Mouse (Mus musculus) embryonic facial prominence, embryonic 11.5 days (tissue): ENCODE measurements around the gene Krtap19-5. TPM values are rescaled to one million over a fixed set of nuclear protein-coding genes. Genes with fewer than 3 reads are reported as not detected.

Experiments
- ATAC-seq: fragments of 200-750 bp; cut with Nextera tagmentation; replicated peaks from 2 replicates; pipeline ENCODE4 v1.8.0; 2017; ENCODE audit warnings: low read depth; ENCODE audit not compliant: insufficient number of reproducible peaks, low FRiP score, low TSS enrichment
- DNase-seq: peaks from one replicate; pipeline ENCODE4 v3.0.0-alpha.2; 2015; ENCODE audit warnings: low spot score
- H3K27ac ChIP-seq: fragments of 300-500 bp; sonication (generic); replicated peaks from 2 replicates; pipeline ENCODE4 v1.5.1; 2014; ENCODE audit warnings: mild to moderate bottlenecking, low read depth, low read length, control low read depth
- H3K27me3 ChIP-seq: fragments of 300-500 bp; sonication (generic); 2 replicates; pipeline ENCODE4 v1.6.1; 2014; ENCODE audit warnings: mild to moderate bottlenecking, low read length, moderate library complexity, mixed read lengths; ENCODE audit not compliant: control insufficient read depth, insufficient read depth
- H3K36me3 ChIP-seq: fragments of 300-500 bp; sonication (generic); replicated peaks from 2 replicates; pipeline ENCODE4 v1.6.1; 2014; ENCODE audit warnings: low read depth, mild to moderate bottlenecking, low read length, moderate library complexity, mixed read lengths; ENCODE audit not compliant: control insufficient read depth, insufficient read depth
- H3K4me1 ChIP-seq: fragments of 300-500 bp; sonication (generic); 2 replicates; pipeline ENCODE4 v1.6.1; 2014; ENCODE audit warnings: low read length, mixed read lengths; ENCODE audit not compliant: control insufficient read depth, insufficient read depth
- H3K4me2 ChIP-seq: fragments of 300-500 bp; sonication (generic); 2 replicates; pipeline ENCODE4 v1.6.1; 2014; ENCODE audit warnings: low read depth, mild to moderate bottlenecking, control low read depth, low read length, moderate library complexity
- H3K4me3 ChIP-seq: fragments of 300-500 bp; sonication (generic); 2 replicates; pipeline ENCODE4 v1.5.1; 2014; ENCODE audit warnings: low read depth, low read length, control low read depth
- H3K9ac ChIP-seq: fragments of 300-500 bp; sonication (generic); replicated peaks from 2 replicates; pipeline ENCODE4 v1.6.1; 2014; ENCODE audit warnings: mild to moderate bottlenecking, control low read depth, low read length
- H3K9me3 ChIP-seq: fragments of 300-500 bp; sonication (generic); replicated peaks from 2 replicates; pipeline ENCODE4 v1.6.1; 2016; ENCODE audit warnings: mild to moderate bottlenecking, low read length, inconsistent platforms, mixed read lengths; ENCODE audit not compliant: control insufficient read depth
- WGBS: fragments of 180-500 bp; shearing (Covaris S2); extraction: QIAGEN DNeasy Blood & Tissue Kit; methylation state at CpG from one replicate; pipeline ENCODE4 v1.1.7; 2014; 5-methylcytosine and 5-hydroxymethylcytosine counted together
- polyA plus RNA-seq: library from polyadenylated mRNA; unstranded; fragments of >200 nt; fragmentation: Nextera tagmentation; extraction: Ambion mirVana; gene quantifications from 2 replicates; pipeline ENCODE4 v1.2.1, GENCODE M21; 2014

The Krtap19-5 gene
- polyA plus RNA-seq, result not detected in 2 replicates

DNA sequence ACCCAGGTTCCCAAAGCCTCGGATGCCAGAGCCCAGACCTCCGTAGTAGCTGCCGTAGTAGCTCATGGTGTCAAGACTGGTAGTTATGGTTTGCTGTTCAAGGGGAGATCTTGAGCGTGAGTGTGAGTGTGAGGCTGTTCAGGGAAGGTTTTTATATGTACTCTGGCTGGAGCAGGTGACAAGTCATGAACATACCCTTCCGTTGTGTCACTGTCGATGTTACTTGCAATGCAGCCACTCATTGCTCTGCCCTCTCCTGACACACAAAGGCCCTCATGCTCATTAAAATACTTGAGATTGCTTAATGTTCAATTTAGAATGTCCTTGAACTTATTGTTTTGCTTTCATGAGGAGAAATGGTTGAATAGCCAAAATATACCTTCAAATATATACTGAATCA is at the start of gene Krtap19-5:
Krtap19-5 (minus strand) TSS at position 101 of the 400 bp plus-strand sequence.
- no peaks in the 10 kb centered on the region for H3K27me3 ChIP-seq

DNA sequence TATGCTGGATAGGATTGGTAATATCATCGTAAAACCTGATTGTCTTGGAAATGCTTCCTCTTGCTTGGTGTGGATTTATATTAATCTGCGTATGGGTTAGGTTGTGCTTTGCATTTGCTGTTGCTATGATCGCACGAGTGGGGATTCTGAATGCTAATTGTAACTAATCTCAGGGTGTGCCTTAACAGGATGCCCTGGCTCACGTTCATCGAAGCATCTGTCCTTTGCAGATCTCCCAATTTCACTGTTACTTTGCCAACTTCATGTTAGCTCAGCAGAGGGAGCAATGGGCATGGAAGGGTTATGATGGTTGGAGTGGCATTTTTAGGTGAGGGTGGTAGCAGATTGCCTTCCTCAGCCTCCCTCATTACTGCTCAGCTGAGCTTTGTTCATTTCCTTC is 44.8 kb upstream of the Krtap19-5 start:
- Histone ChIP-seq H3K9ac (no peak overlapping the region), H3K9me3 (no peaks in the 10 kb centered on the region), H3K27ac (no peak overlapping the region), H3K4me3 (no peak overlapping the region), H3K36me3 (no peaks in the 10 kb centered on the region), H3K4me2 (no peak overlapping the region), H3K27me3 (no peaks in the 10 kb centered on the region), H3K4me1 (no peaks in the 10 kb centered on the region)
- WGBS, result 87% methylated on average over 6 of the region's 6 CpGs
- ATAC-seq, result no peak
- DNase-seq, result no peak

More for the DNA sequence above, at the start of gene Krtap19-5:
- H3K4me2 ChIP-seq, result no peak within 1 kb of the TSS
- WGBS, result 94% methylated on average over 6 of the region's 6 CpGs
- H3K27ac ChIP-seq, result no peak within 1 kb of the TSS
- H3K4me1 ChIP-seq, result no peaks in the 10 kb centered on the region
- H3K9ac ChIP-seq, result no peak within 1 kb of the TSS
- H3K36me3 ChIP-seq, result no peaks in the 10 kb centered on the region
- no peak within 1 kb of the TSS for H3K4me3 ChIP-seq
- no peaks in the 10 kb centered on the region for H3K9me3 ChIP-seq
- ATAC-seq, result no peak
- no peak for DNase-seq

DNA sequence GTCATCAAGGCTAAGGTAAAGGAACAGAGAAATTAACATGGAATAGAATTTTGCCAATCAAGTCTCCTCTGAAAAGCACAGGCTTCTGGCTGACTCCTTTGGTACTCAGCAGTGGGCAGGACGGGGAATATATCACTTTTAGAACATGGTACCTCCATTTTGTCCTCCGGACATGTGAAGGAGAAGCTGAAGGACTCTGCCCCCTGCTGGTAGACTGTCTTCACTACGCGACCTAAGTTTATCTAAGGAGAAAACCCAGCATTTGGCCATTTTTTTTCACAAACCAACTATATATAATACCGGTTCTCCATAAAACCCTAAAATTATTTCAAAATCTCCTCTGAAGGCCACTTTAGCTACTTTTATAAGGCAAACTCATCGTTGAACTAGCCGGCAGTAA is 42.0 kb upstream of the Krtap19-5 start:
- Histone ChIP-seq H3K27me3 (no peaks in the 10 kb centered on the region), H3K36me3 (no peaks in the 10 kb centered on the region), H3K4me1 (no peaks in the 10 kb centered on the region), H3K4me2 (no peak overlapping the region), H3K4me3 (no peak overlapping the region), H3K27ac (no peak overlapping the region), H3K9ac (no peak overlapping the region), H3K9me3 (no peaks in the 10 kb centered on the region)
- WGBS, result 73% methylated on average over 7 of the region's 7 CpGs
- peak; percentile 66 for DNase-seq
- ATAC-seq, result no peak

DNA sequence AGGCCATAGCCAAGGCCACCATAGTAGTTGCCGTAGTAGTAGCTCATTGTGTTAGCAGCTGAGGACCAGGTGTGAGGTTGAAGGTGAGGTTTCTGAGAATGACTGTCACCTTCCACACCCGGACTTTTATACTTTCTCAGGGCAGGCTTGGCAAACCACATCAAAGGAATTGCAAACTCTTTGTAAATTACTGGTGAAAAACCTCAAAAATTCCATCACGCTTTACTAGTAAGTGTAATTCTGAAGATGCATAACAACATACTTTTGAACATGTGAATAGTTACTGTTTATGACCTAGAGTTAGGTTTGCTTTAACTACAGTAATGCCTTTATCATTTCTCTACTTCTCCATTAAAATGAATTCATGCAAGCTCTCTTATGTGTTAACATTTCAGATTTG is 35.9 kb upstream of the Krtap19-5 start, which contains the start of gene Krtap19-9b:
Krtap19-9b (minus strand) TSS at position 101 of the 400 bp plus-strand sequence.
- Histone ChIP-seq H3K9ac (no peak within 1 kb of the TSS), H3K9me3 (no peaks in the 10 kb centered on the region), H3K4me2 (no peak within 1 kb of the TSS), H3K4me3 (no peak within 1 kb of the TSS), H3K4me1 (no peaks in the 10 kb centered on the region), H3K27ac (no peak within 1 kb of the TSS), H3K27me3 (no peaks in the 10 kb centered on the region), H3K36me3 (no peaks in the 10 kb centered on the region)
- WGBS, result 87% methylated on average over 3 of the region's 3 CpGs
- no peak for ATAC-seq
- DNase-seq, result no peak

DNA sequence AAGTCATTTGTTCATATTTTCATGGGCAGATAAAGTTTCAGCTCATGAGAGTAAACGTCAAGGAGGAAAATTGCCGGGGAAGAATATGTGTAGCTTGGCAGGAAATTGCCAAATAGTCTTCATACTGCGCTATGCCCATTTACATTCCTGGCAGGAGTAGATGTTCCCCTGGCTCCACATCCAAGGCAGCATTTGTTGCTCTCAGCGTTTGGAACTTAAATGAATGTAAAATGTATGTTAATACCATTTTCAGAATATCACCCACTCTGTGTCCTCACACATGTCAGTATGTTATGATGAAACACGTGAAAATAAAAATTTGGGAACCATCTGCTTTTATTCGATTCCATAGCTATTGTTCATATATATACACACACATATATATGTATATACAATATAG is 9.4 kb downstream of the Krtap19-5 start:
- ATAC-seq (no peak), DNase-seq (no peak)
- Histone ChIP-seq H3K4me3 (no peak overlapping the region), H3K4me2 (no peak overlapping the region), H3K9me3 (no peaks in the 10 kb centered on the region), H3K4me1 (no peaks in the 10 kb centered on the region), H3K36me3 (no peaks in the 10 kb centered on the region), H3K9ac (no peak overlapping the region), H3K27me3 (no peaks in the 10 kb centered on the region), H3K27ac (no peak overlapping the region)
- WGBS, result 85% methylated on average over 6 of the region's 6 CpGs

DNA sequence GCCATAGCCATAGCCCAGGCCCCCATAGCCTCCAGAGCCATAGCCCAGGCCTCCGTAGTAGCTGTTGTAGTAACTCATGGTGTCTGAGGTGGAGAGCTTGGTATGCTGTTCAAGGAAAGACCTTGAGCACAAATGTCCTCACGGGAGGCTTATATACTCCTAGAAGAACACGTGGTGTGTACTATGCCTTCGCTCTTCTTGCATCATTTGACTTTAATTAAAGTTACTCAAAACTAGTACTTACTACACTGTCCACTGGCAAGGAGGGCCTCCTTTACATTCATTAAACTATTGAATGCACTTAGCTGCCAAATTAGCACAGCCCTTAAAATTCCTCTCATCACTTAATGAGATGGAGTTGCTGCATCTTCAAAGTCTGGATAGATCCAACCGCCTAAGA is 11.3 kb downstream of the Krtap19-5 start, which contains the start of gene Krtap19-4:
Krtap19-4 (minus strand) TSS at position 101 of the 400 bp plus-strand sequence.
- DNase-seq (no peak), ATAC-seq (no peak)
- Histone ChIP-seq H3K4me3 (no peak within 1 kb of the TSS), H3K27ac (no peak within 1 kb of the TSS), H3K4me2 (no peak within 1 kb of the TSS), H3K9me3 (no peaks in the 10 kb centered on the region), H3K27me3 (no peaks in the 10 kb centered on the region), H3K4me1 (no peaks in the 10 kb centered on the region), H3K9ac (no peak within 1 kb of the TSS), H3K36me3 (no peaks in the 10 kb centered on the region)
- WGBS, result 87% methylated on average over 5 of the region's 5 CpGs

DNA sequence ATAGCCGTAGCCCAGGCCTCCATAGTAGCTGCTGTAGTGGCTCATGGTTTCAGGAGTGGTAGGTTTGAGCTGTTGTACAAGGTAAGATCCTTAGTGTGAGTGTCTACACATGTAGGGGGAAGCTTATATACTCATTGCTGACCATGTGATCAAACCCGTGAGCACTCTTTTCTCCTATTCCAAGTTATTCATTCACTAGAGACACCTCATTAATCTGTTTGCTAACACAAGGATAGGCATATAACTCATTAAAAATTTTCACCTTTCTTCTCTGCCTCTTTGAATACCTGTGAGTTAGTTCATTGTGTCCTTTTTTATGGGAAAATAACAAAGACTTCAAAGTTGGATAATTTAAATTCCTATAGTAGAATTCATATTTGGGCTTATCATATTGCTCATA is 18.3 kb downstream of the Krtap19-5 start, which contains the start of gene Krtap19-3:
Krtap19-3 (minus strand) TSS at position 101 of the 400 bp plus-strand sequence.
- H3K4me1 ChIP-seq, result no peaks in the 10 kb centered on the region
- no peak within 1 kb of the TSS for H3K9ac ChIP-seq
- H3K4me3 ChIP-seq, result no peak within 1 kb of the TSS
- ATAC-seq (no peak), DNase-seq (no peak)
- H3K9me3 ChIP-seq, result no peaks in the 10 kb centered on the region
- H3K27ac ChIP-seq, result no peak within 1 kb of the TSS
- H3K27me3 ChIP-seq, result no peaks in the 10 kb centered on the region
- no peaks in the 10 kb centered on the region for H3K36me3 ChIP-seq
- WGBS, result 93% methylated on average over 2 of the region's 2 CpGs
- no peak within 1 kb of the TSS for H3K4me2 ChIP-seq

DNA sequence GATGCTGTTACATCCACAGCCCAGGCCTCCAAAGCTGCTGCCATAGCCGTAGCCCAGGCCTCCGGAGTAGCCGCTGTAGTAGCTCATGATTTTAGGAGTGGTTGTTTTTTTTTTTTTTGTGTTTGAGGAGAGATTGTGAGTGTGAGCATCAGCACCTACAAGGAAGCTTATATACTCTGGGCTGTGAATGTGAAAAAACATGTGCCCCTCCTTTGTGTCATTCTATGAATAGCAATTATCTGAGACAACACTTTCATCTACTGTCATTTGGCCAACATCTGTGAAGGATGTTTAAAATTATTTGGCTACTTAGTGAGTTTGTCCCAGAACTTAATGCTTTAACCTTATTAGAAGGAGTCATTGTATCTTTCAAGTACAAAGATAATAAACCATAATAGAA is 22.1 kb downstream of the Krtap19-5 start, which contains the start of gene Krtap19-2:
Krtap19-2 (minus strand) TSS at position 101 of the 400 bp plus-strand sequence.
- ATAC-seq (no peak), DNase-seq (no peak)
- Histone ChIP-seq H3K4me1 (no peaks in the 10 kb centered on the region), H3K4me2 (no peak within 1 kb of the TSS), H3K27ac (no peak within 1 kb of the TSS), H3K27me3 (no peaks in the 10 kb centered on the region), H3K9ac (no peak within 1 kb of the TSS), H3K36me3 (no peaks in the 10 kb centered on the region), H3K4me3 (no peak within 1 kb of the TSS), H3K9me3 (no peaks in the 10 kb centered on the region)
- WGBS, result 93% methylated on average over 3 of the region's 3 CpGs
